Mouse (Mus musculus): Measurements from ENCODE around the gene Zdhhc13. TPM values are rescaled to one million over a fixed set of nuclear protein-coding genes. Genes with fewer than 3 reads are reported as not detected.

Gene Zdhhc13
- polyA plus RNA-seq, 1 experiment from 2014 or later: 34.6 TPM

DNA sequence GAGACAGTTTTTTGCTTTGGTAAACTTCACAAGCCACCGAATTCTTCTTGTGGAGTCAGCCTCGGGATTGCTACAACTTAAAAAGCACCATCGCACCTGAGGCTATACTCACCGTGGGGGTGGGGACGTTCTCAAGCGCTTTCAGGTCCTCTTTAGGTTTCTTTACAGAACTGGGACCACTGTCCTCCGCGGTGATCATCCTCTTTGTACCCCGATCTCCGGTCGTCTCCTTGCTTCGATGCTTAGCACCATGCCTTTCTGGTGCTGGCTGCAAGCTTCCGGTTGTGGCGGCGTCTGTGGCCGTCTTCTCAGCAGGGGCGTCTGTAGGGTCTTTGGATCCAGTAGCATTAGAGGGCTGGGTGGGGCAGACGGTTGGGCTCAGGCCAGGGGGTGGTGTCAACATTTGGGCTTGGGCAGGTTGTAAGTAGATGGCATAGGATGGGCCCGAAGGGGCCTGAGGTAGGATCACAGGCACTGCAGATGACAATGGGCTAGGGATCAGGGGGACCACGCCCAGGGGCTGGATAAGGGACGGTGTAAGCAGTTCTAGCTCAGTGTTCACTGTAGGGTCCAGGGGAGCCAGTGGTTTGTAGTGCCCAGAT lies 81.9 kb downstream of the Zdhhc13 start:
- Histone ChIP-seq H3K27ac (ENCODE audit: low read length) (no peak overlapping the region), H3K36me3 (ENCODE audit: control insufficient read depth, insufficient read depth, low read length) (peaks cover 87% of the 10 kb centered on the region), H3K4me1 (ENCODE audit: control insufficient read depth, insufficient read depth, low read length) (no peaks in the 10 kb centered on the region), H3K9ac (replicated peaks; ENCODE audit: low read depth, low read length) (no peak overlapping the region), H3K9me3 (ENCODE audit: control insufficient read depth, low read depth, low read length) (no peaks in the 10 kb centered on the region), H3K27me3 (ENCODE audit: control insufficient read depth, insufficient read depth, low read length) (no peaks in the 10 kb centered on the region), H3K4me3 (ENCODE audit: low read depth, low read length) (no peak overlapping the region), H3K4me2 (replicated peaks; ENCODE audit: low read depth, low read length) (no peak overlapping the region)
- 96% methylated on average over 21 of the region's 21 CpGs for WGBS
- no peak for ATAC-seq (ENCODE audit: insufficient number of reproducible peaks, insufficient read depth, low FRiP score, low read depth)

DNA sequence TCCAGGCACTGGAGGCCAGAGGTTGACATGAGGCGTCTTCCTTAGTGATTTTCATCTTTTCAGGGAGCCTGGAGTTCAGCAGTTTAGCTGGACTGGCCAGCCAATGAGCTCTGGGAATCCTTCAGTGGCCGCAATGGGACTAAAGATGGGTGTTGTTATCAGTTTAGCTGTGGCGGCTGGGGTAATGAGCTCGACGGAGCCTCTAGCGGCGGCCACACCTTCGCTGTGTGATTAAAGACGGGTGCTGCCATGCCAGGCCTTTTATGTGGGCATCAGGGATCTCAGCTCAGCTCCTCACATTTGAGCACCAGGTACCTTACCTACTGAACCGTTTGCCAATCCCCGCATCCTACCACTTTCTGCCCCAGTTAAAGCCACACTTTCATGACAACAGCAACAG lies 82.5 kb downstream of the Zdhhc13 start:
- Histone ChIP-seq H3K9ac (replicated peaks; ENCODE audit: low read depth, low read length) (no peak overlapping the region), H3K9me3 (ENCODE audit: control insufficient read depth, low read depth, low read length) (no peaks in the 10 kb centered on the region), H3K4me3 (ENCODE audit: low read depth, low read length) (no peak overlapping the region), H3K27me3 (ENCODE audit: control insufficient read depth, insufficient read depth, low read length) (no peaks in the 10 kb centered on the region), H3K36me3 (ENCODE audit: control insufficient read depth, insufficient read depth, low read length) (peaks cover 85% of the 10 kb centered on the region), H3K27ac (ENCODE audit: low read length) (no peak overlapping the region), H3K4me2 (replicated peaks; ENCODE audit: low read depth, low read length) (no peak overlapping the region), H3K4me1 (ENCODE audit: control insufficient read depth, insufficient read depth, low read length) (no peaks in the 10 kb centered on the region)
- WGBS: 88% methylated on average over 11 of the region's 11 CpGs
- ATAC-seq (ENCODE audit: insufficient number of reproducible peaks, insufficient read depth, low FRiP score, low read depth): no peak

DNA sequence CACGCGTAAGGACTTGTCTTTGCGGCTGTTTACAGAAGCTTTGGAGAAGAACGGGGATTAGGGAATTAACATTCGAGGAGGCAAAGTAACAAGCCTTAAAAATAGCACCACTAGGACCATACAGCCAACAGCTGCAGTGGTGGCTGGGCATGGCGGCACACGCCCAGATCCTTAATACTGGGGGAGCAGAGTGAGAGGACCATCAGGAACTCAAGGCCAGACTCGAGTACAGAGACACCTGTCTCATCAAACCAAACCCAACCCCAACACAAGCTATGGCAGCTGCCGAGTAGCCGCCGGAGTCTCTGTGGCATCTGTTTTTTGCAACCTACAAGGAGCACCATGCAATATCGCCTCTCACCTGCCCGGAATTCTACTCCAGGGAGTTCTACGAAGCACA lies 86.3 kb downstream of the Zdhhc13 start:
- Histone ChIP-seq H3K27me3 (ENCODE audit: control insufficient read depth, insufficient read depth, low read length) (no peaks in the 10 kb centered on the region), H3K4me1 (ENCODE audit: control insufficient read depth, insufficient read depth, low read length) (peaks cover 13% of the 10 kb centered on the region), H3K9ac (replicated peaks; ENCODE audit: low read depth, low read length) (no peak overlapping the region), H3K27ac (ENCODE audit: low read length) (no peak overlapping the region), H3K4me3 (ENCODE audit: low read depth, low read length) (no peak overlapping the region), H3K36me3 (ENCODE audit: control insufficient read depth, insufficient read depth, low read length) (peaks cover 64% of the 10 kb centered on the region), H3K4me2 (replicated peaks; ENCODE audit: low read depth, low read length) (no peak overlapping the region), H3K9me3 (ENCODE audit: control insufficient read depth, low read depth, low read length) (no peaks in the 10 kb centered on the region)
- WGBS: 94% methylated on average over 14 of the region's 14 CpGs
- no peak for ATAC-seq (ENCODE audit: insufficient number of reproducible peaks, insufficient read depth, low FRiP score, low read depth)

DNA sequence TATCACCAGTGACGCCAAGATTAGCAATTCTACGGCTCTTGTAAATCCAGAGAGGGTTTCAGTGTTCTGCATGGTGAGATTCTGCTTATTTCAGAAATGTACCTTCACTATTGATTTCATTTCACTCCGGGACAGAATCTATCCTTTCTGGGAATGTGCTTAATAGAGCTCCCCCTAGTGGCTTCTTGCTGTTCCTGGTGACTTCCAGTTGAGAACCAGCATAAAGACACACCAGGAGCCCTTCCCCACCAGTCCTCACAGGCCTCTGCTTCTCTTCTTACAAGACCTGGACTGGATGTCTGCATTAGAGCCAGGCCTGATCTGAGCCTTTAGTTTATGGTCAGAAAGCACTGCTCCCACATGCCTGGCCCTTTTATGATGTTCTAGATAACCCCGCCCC lies 87.7 kb downstream of the Zdhhc13 start:
- Histone ChIP-seq H3K9me3 (ENCODE audit: control insufficient read depth, low read depth, low read length) (no peaks in the 10 kb centered on the region), H3K36me3 (ENCODE audit: control insufficient read depth, insufficient read depth, low read length) (peaks cover 50% of the 10 kb centered on the region), H3K27ac (ENCODE audit: low read length) (no peak overlapping the region), H3K4me2 (replicated peaks; ENCODE audit: low read depth, low read length) (no peak overlapping the region), H3K4me3 (ENCODE audit: low read depth, low read length) (no peak overlapping the region), H3K4me1 (ENCODE audit: control insufficient read depth, insufficient read depth, low read length) (peaks cover 13% of the 10 kb centered on the region), H3K9ac (replicated peaks; ENCODE audit: low read depth, low read length) (no peak overlapping the region), H3K27me3 (ENCODE audit: control insufficient read depth, insufficient read depth, low read length) (no peaks in the 10 kb centered on the region)
- 68% methylated on average over 4 of the region's 4 CpGs for WGBS
- ATAC-seq (ENCODE audit: insufficient number of reproducible peaks, insufficient read depth, low FRiP score, low read depth): no peak

Other genes starting within 250 kb of the Zdhhc13 start
- not detected in 2 replicates for gene Mrgprb2, start 230.9 kb upstream of the Zdhhc13 start, polyA plus RNA-seq (2014; fragmentation: Nextera tagmentation; extraction: Ambion mirVana)
- not detected in 2 replicates for gene Mrgprb3, start 145.2 kb upstream of the Zdhhc13 start, polyA plus RNA-seq (2014; fragmentation: Nextera tagmentation; extraction: Ambion mirVana)
- 0.29 and 0.41 TPM in 2 replicates for gene Csrp3, start 59.0 kb downstream of the Zdhhc13 start, polyA plus RNA-seq (2014; fragmentation: Nextera tagmentation; extraction: Ambion mirVana)
- gene E2f8, start 92.6 kb downstream of the Zdhhc13 start, polyA plus RNA-seq (2014; fragmentation: Nextera tagmentation; extraction: Ambion mirVana): 23.6 and 25.5 TPM in 2 replicates
- 32.2 and 41.1 TPM in 2 replicates for gene Nav2, start 119.7 kb downstream of the Zdhhc13 start, polyA plus RNA-seq (2014; fragmentation: Nextera tagmentation; extraction: Ambion mirVana)